Mouse (Mus musculus) embryonic facial prominence, embryonic 14.5 days (tissue): ENCODE measurements around the gene Hist1h2ab. TPM values are rescaled to one million over a fixed set of nuclear protein-coding genes. Genes with fewer than 3 reads are reported as not detected.

ENCODE experiments used
- ATAC-seq: fragments of 200-750 bp; cut with Nextera tagmentation; 2 replicates; pipeline ENCODE4 v1.8.0; 2017; ENCODE audit warnings: low read depth, moderate number of reproducible peaks, moderate TSS enrichment
- DNase-seq: peaks from one replicate; pipeline ENCODE4 v3.0.0-alpha.2; 2015; ENCODE audit warnings: low spot score
- H3K27ac ChIP-seq: fragments of 300-500 bp; sonication (generic); replicated peaks from 2 replicates; pipeline ENCODE4 v1.5.1; 2014; ENCODE audit warnings: low read depth, mild to moderate bottlenecking, low read length, moderate library complexity
- H3K27me3 ChIP-seq: fragments of 300-500 bp; sonication (generic); replicated peaks from 2 replicates; pipeline ENCODE4 v1.6.1; 2014; ENCODE audit warnings: low read length; ENCODE audit not compliant: control insufficient read depth, insufficient read depth
- H3K36me3 ChIP-seq: fragments of 300-500 bp; sonication (generic); 2 replicates; pipeline ENCODE4 v1.6.1; 2014; ENCODE audit warnings: low read length, mixed read lengths; ENCODE audit not compliant: control insufficient read depth, insufficient read depth
- H3K4me1 ChIP-seq: fragments of 300-500 bp; sonication (generic); 2 replicates; pipeline ENCODE4 v1.6.1; 2014; ENCODE audit warnings: antibody characterized with exemption, low read length; ENCODE audit not compliant: control insufficient read depth, insufficient read depth
- H3K4me2 ChIP-seq: fragments of 300-500 bp; sonication (generic); 2 replicates; pipeline ENCODE4 v1.6.1; 2014; ENCODE audit warnings: low read depth, mild to moderate bottlenecking, low read length, moderate library complexity, mixed read lengths
- H3K4me3 ChIP-seq: fragments of 300-500 bp; sonication (generic); 2 replicates; pipeline ENCODE4 v1.5.1; 2014; ENCODE audit warnings: low read depth, mild to moderate bottlenecking, low read length
- H3K9ac ChIP-seq: fragments of 300-500 bp; sonication (generic); 2 replicates; pipeline ENCODE4 v1.6.1; 2014; ENCODE audit warnings: low read depth, mild to moderate bottlenecking, low read length, moderate library complexity, mixed read lengths
- H3K9me3 ChIP-seq: fragments of 300-500 bp; sonication (generic); 2 replicates; pipeline ENCODE4 v1.6.1; 2016; ENCODE audit warnings: low read length; ENCODE audit not compliant: control insufficient read depth
- WGBS: fragments of 180-500 bp; shearing (Covaris S2); extraction: QIAGEN DNeasy Blood & Tissue Kit; methylation state at CpG from one replicate; pipeline ENCODE4 v1.1.7; 2014; 5-methylcytosine and 5-hydroxymethylcytosine counted together
- polyA plus RNA-seq: library from polyadenylated mRNA; unstranded; fragments of >200 nt; fragmentation: Nextera tagmentation; extraction: Ambion mirVana; gene quantifications from 2 replicates; pipeline ENCODE4 v1.2.1, GENCODE M21; 2014

Hist1h2ab gene
- polyA plus RNA-seq, 1 experiment from 2014 or later, result 30.2 TPM

DNA sequence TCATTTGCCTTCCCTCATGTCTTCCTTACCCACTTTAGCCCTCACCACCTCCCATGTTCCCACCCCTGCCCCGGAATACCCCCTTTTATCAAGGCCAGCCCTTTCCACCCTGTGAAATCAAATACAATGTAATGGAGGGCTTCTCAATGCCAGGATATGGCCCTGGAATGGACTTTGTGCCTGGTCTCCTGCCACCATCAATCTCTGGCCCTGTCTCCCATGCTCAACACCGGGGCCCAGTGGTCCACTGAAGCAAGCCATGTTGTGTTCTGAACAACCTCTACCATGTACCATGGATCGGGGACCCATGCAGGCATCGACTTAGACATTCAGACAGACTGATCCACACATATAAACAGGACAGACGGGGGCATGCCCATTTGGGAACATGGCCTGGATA lies 21.2 kb upstream of the Hist1h2ab start:
- 95% methylated on average over 5 of the region's 5 CpGs for WGBS
- no peaks in the 10 kb centered on the region for H3K36me3 ChIP-seq
- no peak overlapping the region for H3K4me3 ChIP-seq
- no peak overlapping the region for H3K9ac ChIP-seq
- DNase-seq (no peak), ATAC-seq (no peak)
- H3K4me2 ChIP-seq, result no peak overlapping the region
- H3K27me3 ChIP-seq, result no peaks in the 10 kb centered on the region
- H3K27ac ChIP-seq, result no peak overlapping the region
- no peaks in the 10 kb centered on the region for H3K9me3 ChIP-seq
- H3K4me1 ChIP-seq, result no peaks in the 10 kb centered on the region

- H3K4me3 ChIP-seq, result no peak overlapping the region
- no peak overlapping the region for H3K27ac ChIP-seq
- no peak overlapping the region for H3K9ac ChIP-seq
- no peaks in the 10 kb centered on the region for H3K4me1 ChIP-seq
- 34% methylated on average over 8 of the region's 8 CpGs for WGBS
- DNase-seq (peak; percentile 31), ATAC-seq (no peak)
- no peaks in the 10 kb centered on the region for H3K9me3 ChIP-seq
- no peaks in the 10 kb centered on the region for H3K36me3 ChIP-seq
- no peak overlapping the region for H3K4me2 ChIP-seq
- H3K27me3 ChIP-seq, result no peaks in the 10 kb centered on the region
Observed at GRCm38 (mm10) chr13:23730479-23730878, 20.4 kb upstream of the Hist1h2ab start.

DNA sequence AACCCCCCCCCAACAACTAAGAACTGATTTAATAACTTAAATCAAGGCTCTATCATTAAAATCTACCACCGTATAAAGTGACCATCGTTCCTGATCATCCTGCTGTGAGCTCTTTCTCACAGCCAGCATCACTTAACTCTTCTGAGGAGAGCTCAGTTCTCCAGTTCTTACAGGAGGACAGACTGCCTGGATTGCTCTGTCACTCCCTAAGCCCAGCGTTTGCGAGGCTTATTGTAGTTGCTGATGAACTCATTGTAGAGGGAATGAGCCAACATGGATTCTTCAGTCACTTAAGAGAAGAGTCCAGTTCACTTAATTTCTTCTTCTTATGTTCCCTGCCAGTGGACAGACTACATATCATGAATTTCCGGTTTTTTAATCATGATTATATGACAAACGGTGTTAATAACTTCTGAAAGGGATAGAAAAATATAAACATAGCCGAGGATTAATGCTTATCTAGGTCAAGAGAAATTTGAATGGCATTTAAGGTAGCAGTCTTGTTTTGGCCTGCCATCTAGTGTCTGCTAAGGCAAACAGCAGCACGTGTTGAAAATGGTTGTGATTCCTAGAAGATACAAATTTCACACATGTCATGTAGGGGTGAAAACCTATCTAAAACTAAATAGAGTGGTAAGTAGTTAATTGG lies 18.6 kb upstream of the Hist1h2ab start:
- Histone ChIP-seq H3K9ac (no peak overlapping the region), H3K27ac (no peak overlapping the region), H3K36me3 (no peaks in the 10 kb centered on the region), H3K4me1 (no peaks in the 10 kb centered on the region), H3K27me3 (no peaks in the 10 kb centered on the region), H3K9me3 (no peaks in the 10 kb centered on the region), H3K4me3 (no peak overlapping the region), H3K4me2 (no peak overlapping the region)
- 27% methylated on average over 8 of the region's 8 CpGs for WGBS
- DNase-seq, result peak; percentile 80
- ATAC-seq, result no peak

DNA sequence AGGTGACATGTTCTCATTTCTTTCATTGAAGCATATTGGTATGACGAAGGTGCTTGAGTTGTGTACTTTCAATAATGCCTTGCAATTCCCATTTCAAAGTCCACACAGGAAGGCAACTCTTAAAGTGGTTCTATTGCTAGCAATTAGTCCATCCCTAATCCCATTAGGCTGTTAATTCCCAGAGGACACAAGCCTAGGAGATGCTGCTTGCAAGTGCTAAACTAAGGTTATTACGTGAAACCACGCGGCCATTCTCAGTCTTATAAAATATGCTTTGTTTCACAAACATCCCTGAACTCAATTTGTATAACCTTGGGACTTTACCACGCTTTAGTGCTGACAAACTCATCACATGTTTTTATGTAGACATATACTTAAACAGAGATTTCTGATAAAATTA lies 13.8 kb upstream of the Hist1h2ab start:
- no peak overlapping the region for H3K4me2 ChIP-seq
- peaks cover 14% of the 10 kb centered on the region; the same call in 1 of the 2 replicates for H3K4me1 ChIP-seq
- no peaks in the 10 kb centered on the region for H3K27me3 ChIP-seq
- H3K4me3 ChIP-seq, result no peak overlapping the region
- no peaks in the 10 kb centered on the region for H3K9me3 ChIP-seq
- ATAC-seq (no peak), DNase-seq (no peak)
- H3K36me3 ChIP-seq, result no peaks in the 10 kb centered on the region
- 82% methylated on average over 5 of the region's 5 CpGs for WGBS
- H3K27ac ChIP-seq, result no peak overlapping the region
- H3K9ac ChIP-seq, result no peak overlapping the region

DNA sequence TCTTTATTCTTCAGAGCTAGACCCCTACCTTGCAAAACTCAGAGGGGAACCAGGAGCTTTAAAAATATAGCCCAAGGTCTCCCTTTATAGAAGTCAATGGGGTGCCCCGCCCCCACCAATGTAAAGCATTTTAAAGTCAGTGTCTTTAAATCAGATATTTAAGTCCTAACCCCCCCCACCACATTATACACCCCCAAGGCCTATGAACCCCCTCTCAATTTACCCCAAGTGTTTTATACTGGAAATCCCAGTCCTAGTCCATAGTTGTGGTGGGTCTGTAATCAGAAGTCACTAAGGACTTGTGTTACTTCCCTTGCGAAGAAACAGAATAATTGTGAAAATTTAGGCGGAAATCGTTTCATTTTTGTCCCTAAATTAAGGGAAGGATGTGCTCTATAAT lies 12.9 kb upstream of the Hist1h2ab start:
- Histone ChIP-seq H3K4me1 (peaks cover 14% of the 10 kb centered on the region; the same call in 1 of the 2 replicates), H3K27me3 (no peaks in the 10 kb centered on the region), H3K4me2 (peak overlapping the region; percentile 63), H3K9me3 (no peaks in the 10 kb centered on the region), H3K27ac (peak overlapping the region; percentile 95), H3K36me3 (no peaks in the 10 kb centered on the region), H3K9ac (peak overlapping the region; percentile 75), H3K4me3 (peak overlapping the region; percentile 49)
- ATAC-seq (no peak), DNase-seq (no peak)
- WGBS, result 23% methylated on average over 4 of the region's 4 CpGs

GRCm38 (mm10) chr13:23738677-23739068 lies 12.3 kb upstream of the Hist1h2ab start, which contains the start of gene Hist1h1c:
Gene Hist1h1c (plus strand): TSS chr13:23738808.
- peak within 1 kb of the TSS; percentile 49 for H3K4me3 ChIP-seq
- ATAC-seq (peak; percentile 92), DNase-seq (peak; percentile 97)
- no peaks in the 10 kb centered on the region for H3K27me3 ChIP-seq
- peaks cover 14% of the 10 kb centered on the region; the same call in 1 of the 2 replicates for H3K4me1 ChIP-seq
- 0% methylated on average over 16 of the region's 38 CpGs for WGBS
- peak within 1 kb of the TSS; percentile 63 for H3K4me2 ChIP-seq
- no peaks in the 10 kb centered on the region for H3K36me3 ChIP-seq
- H3K9ac ChIP-seq, result peak within 1 kb of the TSS; percentile 75
- H3K27ac ChIP-seq, result peak within 1 kb of the TSS; percentile 95
- H3K9me3 ChIP-seq, result no peaks in the 10 kb centered on the region

GRCm38 (mm10) chr13:23739069-23739921 lies 11.6 kb upstream of the Hist1h2ab start:
- H3K27ac ChIP-seq, result peak overlapping the region; percentile 95
- H3K4me3 ChIP-seq, result peak overlapping the region; percentile 49
- no peaks in the 10 kb centered on the region for H3K27me3 ChIP-seq
- no peaks in the 10 kb centered on the region for H3K36me3 ChIP-seq
- peak overlapping the region; percentile 63 for H3K4me2 ChIP-seq
- DNase-seq (peak; percentile 99), ATAC-seq (peak; percentile 92)
- peaks cover 14% of the 10 kb centered on the region; the same call in 1 of the 2 replicates for H3K4me1 ChIP-seq
- no peaks in the 10 kb centered on the region for H3K9me3 ChIP-seq
- H3K9ac ChIP-seq, result peak overlapping the region; percentile 75
- 1% methylated on average over 39 of the region's 39 CpGs for WGBS

DNA sequence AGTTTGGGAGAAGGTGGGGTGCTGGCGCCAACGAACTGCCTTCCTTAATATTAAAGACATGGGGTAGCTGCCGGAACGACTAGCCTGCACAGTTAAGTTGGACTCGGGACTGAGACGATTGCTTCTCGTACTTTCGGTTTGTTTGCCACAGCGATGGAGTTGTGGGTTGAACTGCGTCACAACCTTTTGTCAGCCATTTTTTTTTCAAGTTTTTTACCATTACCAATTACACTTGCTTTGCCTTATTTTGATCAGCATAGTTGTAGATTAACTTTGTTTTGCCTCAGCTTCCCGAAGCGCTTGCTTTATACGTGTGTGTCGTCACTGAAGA lies 11.0 kb upstream of the Hist1h2ab start:
- Histone ChIP-seq H3K4me2 (peak overlapping the region; percentile 63), H3K36me3 (no peaks in the 10 kb centered on the region), H3K27ac (peak overlapping the region; percentile 95), H3K27me3 (no peaks in the 10 kb centered on the region), H3K9ac (peak overlapping the region; percentile 75), H3K4me1 (peaks cover 18% of the 10 kb centered on the region; the same call in 1 of the 2 replicates), H3K9me3 (no peaks in the 10 kb centered on the region), H3K4me3 (peak overlapping the region; percentile 49)
- peak; percentile 23; the same call in 1 of the 2 replicates for ATAC-seq
- DNase-seq, result no peak
- WGBS, result under 1% methylated on average over 14 of the region's 14 CpGs
